Mouse (Mus musculus) adrenal gland, postnatal 36 days (tissue): ENCODE results near the gene Mapkap1. TPM values are rescaled to one million over a fixed set of nuclear protein-coding genes. Genes with fewer than 3 reads are reported as not detected.

Experiments used
- DNase-seq, 2 experiments: peaks; one replicate each; pipeline ENCODE4 v3.0.0; 2021; ENCODE audit warnings: mixed read lengths in 1 of 2
- long read RNA-seq, 2 experiments: library from polyadenylated mRNA; stranded (forward); transcript quantifications; one replicate each; pipeline ENCODE4 v2.0.0; 2021; ENCODE audit warnings: borderline sequencing depth in 2 of 2
- total RNA-seq, 2 experiments: library from RNA; stranded (reverse); gene quantifications; 2 replicates each; pipeline ENCODE4 v1.2.3; 2021

Mapkap1 gene
- total RNA-seq = 10 to 100 TPM; 77.5 to 88.6 TPM
- long read RNA-seq, experiment 1, transcript Mapkap1-209 (12 exons, 3,111 nt) = major isoform, 47 of 104 reads
- long read RNA-seq, experiment 1, partial matches to known transcripts = 18 of 104 reads
- long read RNA-seq, experiment 1, other reads (novel, unspliced or antisense) = 36 of 104 reads
- long read RNA-seq, experiment 2, transcript Mapkap1-209 (12 exons, 3,111 nt) = major isoform, 9 of 23 reads
- long read RNA-seq, experiment 2, partial matches to known transcripts = 2 of 23 reads
- long read RNA-seq, experiment 2, other reads (novel, unspliced or antisense) = 11 of 23 reads

- DNase-seq = peak; percentile 99
Observed at GRCm38 (mm10) chr2:34406601-34407464, at the start of gene Mapkap1. TSS of gene Mapkap1 (plus strand) at chr2:34406771.

DNA sequence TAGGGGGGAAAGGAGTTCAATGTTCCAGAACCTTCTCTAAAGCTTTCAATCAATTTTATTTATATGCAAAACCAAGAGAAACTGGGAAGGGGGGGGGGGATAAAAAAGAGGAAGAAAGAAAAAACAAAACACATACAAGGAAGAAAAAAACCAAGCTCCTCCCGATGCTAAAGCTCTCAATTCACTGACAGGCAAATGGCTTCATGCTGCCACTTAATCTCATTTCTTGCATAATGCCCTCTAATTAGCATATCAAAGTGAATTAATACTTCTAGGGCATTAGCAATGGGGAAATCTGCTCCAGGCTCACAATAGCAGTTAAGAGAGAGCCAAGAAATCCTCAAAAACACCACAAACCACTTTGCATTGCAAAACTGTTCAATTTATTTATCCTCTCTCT, 42.9 kb upstream of the Mapkap1 start:
- no peak for DNase-seq

DNA sequence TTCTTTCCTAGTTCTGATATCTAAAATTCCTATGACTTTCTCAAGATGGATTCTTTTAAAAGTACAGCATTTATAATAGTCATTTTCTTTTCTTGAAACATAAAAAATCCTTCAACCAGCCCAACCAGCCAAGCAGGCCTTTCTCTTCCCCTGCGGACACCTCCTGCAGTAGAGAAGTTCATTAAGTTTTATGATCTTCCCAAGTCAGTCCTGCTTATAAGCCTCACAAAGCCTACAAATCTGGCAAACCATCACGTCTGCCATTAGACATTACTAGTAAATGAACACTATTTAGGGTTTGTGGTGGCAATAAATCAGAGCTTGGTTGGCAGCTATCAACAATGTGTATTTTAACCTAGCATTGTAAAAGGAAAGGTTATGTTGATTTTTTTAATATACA, 39.5 kb upstream of the Mapkap1 start:
- no peak for DNase-seq

DNA sequence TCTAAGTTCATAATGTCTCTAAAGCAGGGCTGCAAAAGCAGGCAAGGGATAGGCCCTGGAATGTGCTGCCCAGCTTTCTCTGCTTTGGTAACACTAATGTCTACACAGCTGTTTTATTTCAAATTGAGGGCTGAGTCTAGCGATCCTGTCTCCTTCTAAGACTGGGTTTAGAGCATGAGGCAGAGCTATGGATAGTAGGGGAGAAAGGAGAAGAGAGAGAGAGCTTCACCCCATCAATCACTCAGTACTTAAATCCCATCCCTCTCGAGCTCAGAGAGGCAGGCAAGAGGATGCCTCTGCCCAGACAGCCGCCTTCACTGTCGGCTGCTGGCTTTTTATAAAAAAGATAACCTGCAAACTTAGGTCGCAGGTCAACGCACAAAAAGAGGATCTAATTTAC, 38.2 kb upstream of the Mapkap1 start:
- DNase-seq = peak in 1 of 2 experiments; percentile 18

GRCm38 (mm10) chr2:34370349-34370724, 36.2 kb upstream of the Mapkap1 start:
- DNase-seq = peak in 1 of 2 experiments; percentile 32

DNA sequence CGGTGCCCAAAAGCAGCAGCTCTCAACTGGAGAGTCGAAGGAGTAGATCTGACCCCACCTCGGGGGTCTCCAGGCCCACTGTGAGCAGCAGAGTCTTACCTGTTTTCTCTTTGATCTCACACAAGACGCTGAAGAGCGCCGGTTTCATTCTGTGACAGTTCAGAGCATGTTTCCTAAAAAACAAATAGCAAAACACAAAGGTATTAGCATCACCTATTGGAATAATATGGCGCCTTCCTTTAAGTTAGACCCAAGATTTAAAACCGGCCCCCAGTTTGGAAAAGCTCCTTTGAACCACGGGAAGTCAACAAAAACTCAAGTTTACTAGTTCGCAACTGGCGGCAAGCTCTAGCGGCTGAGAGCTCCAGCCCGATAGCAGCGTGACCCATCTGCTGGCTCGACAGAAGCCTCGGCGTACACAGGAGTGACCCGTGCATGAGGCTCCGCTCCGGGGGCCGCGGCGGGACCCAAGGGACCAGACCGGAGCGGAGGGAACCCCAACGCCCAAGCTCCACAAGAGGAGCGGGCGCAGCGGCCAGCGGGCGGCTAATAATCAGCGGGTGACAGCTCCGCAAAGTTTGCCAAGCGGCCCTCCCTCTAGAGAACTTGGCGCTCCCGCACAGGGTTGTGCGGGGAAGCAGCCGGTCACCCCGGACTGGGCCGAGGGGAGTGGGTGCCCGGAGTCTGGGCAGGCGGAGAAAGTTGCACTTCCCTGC, 35.7 kb upstream of the Mapkap1 start:
- peak; percentile 48 to 56 for DNase-seq

GRCm38 (mm10) chr2:34371441-34372304, 34.9 kb upstream of the Mapkap1 start:
- DNase-seq = peak; percentile 62 to 77

- DNase-seq = peak; percentile 98 to 100
Observed at GRCm38 (mm10) chr2:34372305-34373301, 34.0 kb upstream of the Mapkap1 start, which contains the start of gene Pbx3. TSS of gene Pbx3 (minus strand) at chr2:34373142.

DNA sequence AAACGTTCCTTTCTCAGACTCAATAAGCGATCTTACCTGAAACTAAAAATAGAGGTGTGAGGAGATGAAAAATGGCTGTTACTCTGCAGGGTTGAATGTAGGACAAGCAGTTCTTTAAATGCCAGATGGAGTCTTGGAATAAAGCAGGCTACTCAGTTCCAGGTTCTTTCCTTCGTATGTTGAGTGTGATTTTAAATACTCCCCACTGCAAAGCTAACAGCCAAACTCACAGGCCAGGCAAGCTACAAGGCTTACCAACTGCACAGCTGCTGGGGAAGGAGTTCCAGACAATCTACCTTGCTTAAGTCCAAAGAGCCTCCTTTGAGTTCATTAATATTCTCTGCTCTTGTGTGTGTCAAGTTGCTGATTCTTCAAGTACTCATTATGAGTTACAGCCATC, 32.7 kb upstream of the Mapkap1 start:
- DNase-seq = no peak

- no peak for DNase-seq
Observed at GRCm38 (mm10) chr2:34374349-34374748, 32.2 kb upstream of the Mapkap1 start.

GRCm38 (mm10) chr2:34378930-34379329, 27.6 kb upstream of the Mapkap1 start:
- DNase-seq = no peak

- DNase-seq = no peak
Observed at GRCm38 (mm10) chr2:34399535-34399934, 7.0 kb upstream of the Mapkap1 start.

DNA sequence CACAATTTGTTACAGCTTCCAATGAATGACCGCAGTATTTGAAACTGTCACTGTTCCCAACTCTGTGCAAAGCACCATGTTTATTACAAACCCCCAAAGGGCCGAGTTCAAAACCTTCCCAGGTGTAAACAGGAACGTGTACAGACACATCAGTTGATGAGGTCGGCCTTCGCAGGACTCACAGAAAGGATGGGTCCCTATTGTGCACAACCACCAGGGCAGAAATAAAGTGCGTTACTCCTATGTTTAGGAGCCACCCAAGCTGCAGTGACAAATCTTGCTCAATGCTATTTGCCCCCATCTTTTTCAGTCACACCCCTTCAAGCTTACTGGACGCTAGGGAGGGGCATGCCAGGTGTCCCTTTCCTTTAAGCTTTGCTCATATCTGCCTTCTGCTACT, 1.0 kb downstream of the Mapkap1 start:
- DNase-seq = no peak

- DNase-seq = no peak
Observed at GRCm38 (mm10) chr2:34408341-34408740, 1.8 kb downstream of the Mapkap1 start.

DNA sequence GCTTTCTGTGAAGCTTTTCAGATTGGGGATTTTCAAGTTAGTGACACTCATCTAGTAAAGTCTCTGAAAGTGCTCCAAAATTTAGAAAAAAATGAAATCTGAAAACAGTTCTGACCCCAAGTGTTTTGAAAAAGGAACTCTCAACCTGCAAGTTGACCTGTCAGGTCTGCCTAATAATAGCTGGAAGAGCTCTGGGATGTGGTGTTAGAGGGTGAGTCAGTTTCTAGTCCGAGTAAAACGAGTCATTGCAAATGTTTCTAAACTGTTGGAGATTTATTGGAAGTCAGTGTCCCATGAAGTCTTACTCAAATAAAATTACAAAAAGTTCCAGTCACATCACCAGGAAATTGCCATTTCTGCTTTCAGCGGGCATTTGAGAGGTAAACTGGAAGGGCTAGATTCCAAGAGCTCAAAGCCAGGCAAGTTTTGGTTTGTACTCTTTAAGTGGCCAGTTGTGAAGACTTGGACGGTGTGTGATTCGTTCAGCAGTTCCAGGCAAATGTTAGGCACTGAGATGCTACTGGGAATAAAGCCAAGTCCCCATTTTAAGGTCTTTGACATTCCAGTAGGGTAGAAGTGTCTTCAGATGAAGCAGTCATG, 3.3 kb downstream of the Mapkap1 start:
- DNase-seq = no peak

GRCm38 (mm10) chr2:34420256-34420655, 13.7 kb downstream of the Mapkap1 start:
- DNase-seq = peak in 1 of 2 experiments; percentile 34

DNA sequence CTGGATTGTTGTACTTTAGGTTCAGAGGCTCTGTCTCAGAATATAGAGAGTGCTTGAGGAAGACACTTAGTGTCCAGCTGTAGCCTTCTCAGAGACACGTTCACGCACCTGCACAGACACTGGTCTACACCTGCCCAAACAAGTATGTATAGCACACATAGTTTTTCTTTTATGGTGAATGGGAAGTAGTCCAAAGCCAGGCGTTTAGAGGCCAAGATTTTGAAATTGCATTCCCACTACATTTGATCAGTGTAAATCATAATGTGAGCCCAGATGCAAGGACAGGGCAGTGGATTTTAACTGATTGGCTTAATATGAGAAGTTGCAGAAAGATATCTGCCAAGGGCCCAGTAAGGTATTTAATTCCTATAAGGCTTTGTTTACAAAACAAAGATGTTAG, 17.6 kb downstream of the Mapkap1 start:
- DNase-seq = no peak

DNA sequence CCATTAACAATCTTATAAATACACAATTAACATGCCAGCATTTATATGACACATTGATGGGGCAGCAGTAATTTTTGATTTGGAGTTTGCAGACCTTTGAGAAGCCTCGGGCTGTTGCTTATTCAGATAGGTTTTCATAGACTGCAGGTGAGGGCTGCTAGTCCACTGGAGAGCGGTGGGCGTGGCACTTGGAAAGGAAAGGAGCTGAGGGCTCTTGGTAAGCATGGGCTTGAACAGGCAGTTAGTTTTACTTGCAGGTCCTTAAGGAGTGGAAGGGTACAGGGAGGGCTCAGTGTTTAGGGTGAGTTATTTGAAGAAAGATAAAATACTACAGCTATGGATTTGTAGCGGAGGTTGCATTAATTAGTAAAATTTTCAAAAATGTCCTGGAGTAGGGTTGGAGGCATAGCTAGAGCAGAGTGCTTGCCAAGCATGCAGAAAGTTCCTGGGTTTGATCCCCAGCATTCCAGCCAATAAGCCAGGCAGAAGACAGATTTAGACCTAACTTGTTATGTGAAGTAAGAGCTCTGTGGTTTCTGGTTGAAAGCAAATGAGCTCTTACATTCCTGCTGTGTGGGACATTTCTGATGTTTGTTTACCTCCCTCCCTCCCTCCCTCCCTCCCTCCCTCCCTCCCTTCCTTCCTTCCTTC, 19.1 kb downstream of the Mapkap1 start:
- DNase-seq = no peak

GRCm38 (mm10) chr2:34430663-34431062, 24.1 kb downstream of the Mapkap1 start:
- DNase-seq = no peak
